Mouse (Mus musculus) splenic B cell, adult 2 months (primary cell): ENCODE measurements around the gene Wnt10b.
"Not testable (repeated sequence)": the region's sequence is repeated elsewhere in the genome, so short reads cannot be mapped to it uniquely, and the experiment has no call there.

Experiments used
- DNase-seq: peaks from one replicate; pipeline ENCODE4 v3.0.0-alpha.2; 2011; ENCODE audit warnings: low read depth, low spot score
- H3K27me3 ChIP-seq: 2 replicates; pipeline ENCODE4 v1.6.1; 2012; ENCODE audit warnings: mild to moderate bottlenecking, low read length, moderate library complexity, mixed read lengths; ENCODE audit not compliant: control insufficient read depth, poor library complexity, insufficient read depth, severe bottlenecking
- H3K36me3 ChIP-seq: 2 replicates; pipeline ENCODE4 v1.6.1; 2012; ENCODE audit warnings: mild to moderate bottlenecking, low read length, moderate library complexity, mixed read lengths; ENCODE audit not compliant: control insufficient read depth, poor library complexity, insufficient read depth, severe bottlenecking

The Wnt10b gene

DNA sequence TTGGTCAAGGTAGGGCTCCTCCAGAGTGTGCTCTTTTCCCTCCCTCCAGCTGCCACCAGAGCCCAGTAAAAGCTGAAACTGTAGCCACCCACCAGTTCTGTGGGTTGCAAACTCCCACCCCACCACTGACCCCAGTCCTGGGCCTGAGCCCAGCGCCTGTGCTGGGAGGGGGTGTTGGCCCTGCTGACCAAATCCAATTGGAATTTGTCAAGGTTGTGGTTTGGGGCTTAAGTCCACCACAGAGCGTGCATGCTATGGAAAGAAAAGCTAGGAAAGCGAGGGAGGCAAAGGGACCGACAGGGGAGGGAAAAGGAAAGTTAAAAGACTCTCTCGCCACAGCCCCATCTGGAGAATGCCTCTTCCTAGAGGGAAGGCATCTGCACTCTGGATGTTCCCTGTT is 9.7 kb downstream of the Wnt10b start:
- H3K27me3 ChIP-seq, result no peaks in the 10 kb centered on the region
- no peak for DNase-seq

DNA sequence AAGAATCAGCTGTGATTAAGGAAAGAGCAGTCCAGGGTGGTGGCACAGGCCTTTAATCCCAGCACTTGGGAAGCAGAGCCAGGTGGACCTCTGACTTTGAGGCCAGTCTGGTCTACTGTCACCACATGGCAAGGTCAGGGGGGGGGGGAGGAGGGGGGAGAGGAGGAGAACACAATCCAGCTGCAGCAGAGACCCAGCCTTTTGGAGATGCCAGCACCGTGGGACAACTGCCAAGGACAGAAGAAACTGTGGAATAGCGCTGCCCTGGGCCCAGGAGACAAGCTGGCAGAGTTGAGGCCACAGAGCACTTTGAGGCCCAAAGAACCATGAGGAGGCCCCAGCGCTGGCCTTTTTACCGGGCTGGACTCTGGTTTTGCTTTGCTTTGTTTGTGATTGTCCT is 12.0 kb downstream of the Wnt10b start:
- Histone ChIP-seq H3K36me3 (no peaks in the 10 kb centered on the region), H3K27me3 (no peaks in the 10 kb centered on the region)
- DNase-seq, result no peak

More for the DNA sequence above, 9.7 kb downstream of the Wnt10b start:
- H3K36me3 ChIP-seq, result no peaks in the 10 kb centered on the region

DNA sequence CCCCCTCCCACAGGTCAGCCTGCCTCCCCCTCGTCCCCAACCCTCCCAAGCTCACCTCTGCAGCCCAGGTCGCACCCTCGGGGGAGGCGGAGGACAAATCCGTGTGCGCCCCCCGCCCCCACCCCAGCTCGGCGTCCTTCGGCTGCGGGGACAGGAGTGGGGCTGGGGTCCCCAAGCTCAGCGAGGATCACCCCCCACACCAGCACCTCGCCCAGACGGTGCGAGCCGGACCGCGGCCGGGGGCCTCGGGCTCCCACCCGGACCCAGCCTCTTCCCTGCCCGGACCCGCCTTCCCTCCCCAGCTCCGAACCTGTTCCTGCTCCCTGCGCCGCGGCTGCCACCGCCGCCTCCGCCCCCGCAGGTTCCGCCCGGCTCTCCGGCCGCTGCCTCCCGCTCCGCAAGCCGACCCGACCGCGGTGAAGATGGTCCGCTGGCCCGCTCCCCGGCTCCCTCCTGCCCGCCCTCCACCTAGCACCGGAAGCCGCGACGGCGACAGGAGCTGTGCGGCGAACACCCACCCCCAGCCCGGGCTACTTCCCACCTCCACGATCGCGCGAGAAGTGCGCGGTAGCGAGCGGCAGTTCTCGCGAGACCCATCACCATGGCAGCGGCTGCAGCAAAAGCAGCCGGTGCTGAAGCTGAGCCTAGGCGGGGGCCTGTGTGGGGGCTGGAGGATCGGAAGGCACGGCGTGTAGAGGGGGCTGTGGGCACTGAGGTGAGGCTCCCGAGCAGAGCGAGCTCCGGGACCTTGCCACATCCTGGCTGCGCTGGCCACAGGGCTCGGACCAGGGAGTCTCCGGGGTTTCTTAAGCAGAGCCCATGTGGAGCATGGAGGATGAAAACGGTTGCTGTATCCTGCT is 15.1 kb downstream of the Wnt10b start, which contains the start of gene Arf3:
Gene Arf3 (minus strand): TSS at position 545 of the 860 bp plus-strand sequence.
- no peaks in the 10 kb centered on the region for H3K27me3 ChIP-seq
- no peaks in the 10 kb centered on the region for H3K36me3 ChIP-seq
- peak; percentile 97 for DNase-seq

DNA sequence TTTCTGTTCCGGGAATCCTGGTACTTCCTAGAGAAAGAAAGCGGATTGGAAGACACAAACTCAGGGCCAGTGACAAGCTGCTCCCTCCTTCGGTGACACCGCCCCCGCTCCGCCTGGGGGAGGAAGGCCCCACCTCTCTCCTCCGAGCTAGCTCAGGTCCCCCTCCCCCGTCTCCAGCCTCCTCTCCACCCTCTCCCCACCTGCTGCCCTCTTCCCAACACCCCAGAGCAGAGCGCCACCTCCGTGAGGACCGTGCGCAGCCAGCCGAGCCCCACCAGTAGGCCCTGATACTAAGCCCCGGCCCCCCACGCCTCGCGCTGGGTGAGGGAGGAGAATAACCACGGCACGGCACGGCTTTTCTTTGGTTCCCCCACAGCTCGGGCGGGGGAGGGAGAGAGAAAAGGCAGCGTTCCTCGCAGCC is 15.7 kb downstream of the Wnt10b start:
- peak; percentile 47 for DNase-seq

DNA sequence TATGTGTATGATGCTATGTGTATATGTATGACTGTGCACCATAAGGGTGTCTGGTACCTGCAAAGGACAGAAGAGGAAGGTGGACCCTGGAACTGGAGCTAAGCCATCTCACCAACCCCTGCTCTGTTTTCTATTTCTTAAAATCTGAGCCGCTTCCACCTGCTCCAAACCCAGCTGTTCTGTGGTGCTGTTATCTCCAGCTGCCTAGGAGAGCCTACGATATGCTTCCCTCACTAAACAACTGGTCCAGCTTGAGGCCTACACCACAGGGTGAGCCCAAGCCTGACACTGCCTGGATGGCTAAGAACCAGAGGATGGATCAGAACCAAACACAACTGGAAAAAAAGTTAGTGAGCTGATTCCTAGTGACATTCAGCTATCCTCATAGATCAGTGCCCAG is 23.8 kb downstream of the Wnt10b start:
- H3K36me3 ChIP-seq, result peaks cover 3% of the 10 kb centered on the region; the same call in 1 of the 2 replicates
- DNase-seq, result no peak
- H3K27me3 ChIP-seq, result no peaks in the 10 kb centered on the region

More for the DNA sequence above, 15.7 kb downstream of the Wnt10b start:
- no peaks in the 10 kb centered on the region for H3K27me3 ChIP-seq
- no peaks in the 10 kb centered on the region for H3K36me3 ChIP-seq

DNA sequence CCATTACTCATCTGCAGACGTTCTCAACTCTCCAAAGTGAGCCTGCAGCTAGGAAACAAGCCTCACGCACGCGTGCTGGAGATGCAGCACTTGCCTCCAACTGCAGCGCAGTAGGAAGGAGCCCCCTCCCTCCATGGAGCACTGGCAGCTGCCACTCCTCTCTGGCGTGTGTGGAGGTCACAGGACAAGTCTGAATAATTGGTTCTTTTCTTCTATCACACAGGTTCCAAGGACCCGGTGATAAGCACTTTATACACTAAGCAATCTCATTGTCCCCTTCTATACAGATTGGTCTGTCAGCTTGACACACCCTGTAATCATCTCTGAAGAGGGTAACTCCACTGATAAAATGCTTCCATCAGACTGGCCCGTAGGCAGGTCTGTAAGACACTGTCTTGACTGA is 24.9 kb downstream of the Wnt10b start:
- DNase-seq, result no peak
- Histone ChIP-seq H3K36me3 (peaks cover 3% of the 10 kb centered on the region; the same call in 1 of the 2 replicates), H3K27me3 (no peaks in the 10 kb centered on the region)

DNA sequence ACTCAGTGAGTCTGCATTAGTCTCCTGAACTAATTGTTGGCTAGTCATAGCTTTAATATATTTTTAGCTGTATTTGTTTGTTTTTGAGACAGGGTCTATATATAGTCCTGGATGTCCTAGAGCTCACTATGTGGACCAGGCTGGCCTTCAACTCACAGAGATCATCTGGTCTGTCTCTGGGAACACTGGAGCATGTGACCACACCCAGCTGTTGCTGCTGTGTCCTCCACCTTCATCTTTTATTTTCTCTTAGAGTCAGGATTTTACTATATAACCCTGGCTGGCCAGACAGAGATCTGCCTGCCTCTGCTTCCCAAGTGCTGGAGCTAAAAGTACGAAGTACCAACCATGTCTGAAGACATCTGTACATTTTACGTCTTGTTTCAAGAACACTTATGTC is 28.9 kb downstream of the Wnt10b start:
- Histone ChIP-seq H3K36me3 (peaks cover 3% of the 10 kb centered on the region; the same call in 1 of the 2 replicates), H3K27me3 (no peaks in the 10 kb centered on the region)
- no peak for DNase-seq

DNA sequence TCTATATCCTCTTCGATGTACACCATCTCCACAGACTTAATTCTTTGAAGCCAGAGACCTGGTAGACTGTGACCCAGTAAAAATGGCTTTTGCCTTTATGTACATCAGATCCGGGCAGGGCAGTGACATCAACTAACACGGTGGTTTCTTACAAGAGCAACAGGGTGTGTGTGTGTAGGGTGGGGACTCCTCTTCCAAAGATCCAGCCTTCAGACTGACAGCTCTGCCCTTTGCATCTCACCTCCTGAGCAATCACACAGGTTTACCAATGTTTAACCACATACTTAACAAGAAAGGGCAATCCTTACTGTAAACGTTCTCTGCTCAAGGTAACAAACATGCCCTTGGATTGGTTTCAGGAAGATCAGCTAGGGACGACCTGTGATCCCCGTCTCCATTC is 30.7 kb downstream of the Wnt10b start:
- Histone ChIP-seq H3K36me3 (peaks cover 3% of the 10 kb centered on the region; the same call in 1 of the 2 replicates), H3K27me3 (no peaks in the 10 kb centered on the region)
- DNase-seq, result no peak

DNA sequence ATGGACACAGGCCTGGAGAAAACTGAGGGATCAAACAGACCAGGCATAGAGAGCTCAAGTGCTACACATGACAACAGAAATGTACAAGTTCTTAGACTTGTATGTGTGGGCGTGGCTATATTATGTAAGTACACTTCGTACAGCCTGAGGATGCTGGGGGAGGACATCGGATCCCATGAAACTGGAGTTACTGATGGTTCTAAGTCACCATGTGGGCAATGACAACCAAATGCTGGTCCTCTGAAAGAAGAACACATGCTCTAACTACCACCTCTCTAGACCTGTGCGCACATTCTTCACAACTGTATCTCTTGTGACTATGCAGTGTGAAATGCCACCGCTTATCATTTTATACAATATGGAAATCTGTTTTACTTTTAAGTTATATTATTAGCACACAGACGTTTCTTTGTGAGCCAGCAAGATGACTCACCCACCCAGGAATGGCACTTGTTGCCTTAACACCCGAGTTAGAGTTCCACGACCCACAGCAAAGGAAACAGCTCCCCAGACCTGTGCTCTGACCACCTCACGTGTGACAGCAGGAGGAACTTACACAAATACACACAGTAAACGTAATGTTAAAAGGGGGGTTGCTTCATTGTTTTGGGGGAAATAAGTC is 31.5 kb downstream of the Wnt10b start:
- peaks cover 3% of the 10 kb centered on the region; the same call in 1 of the 2 replicates for H3K36me3 ChIP-seq
- no peaks in the 10 kb centered on the region for H3K27me3 ChIP-seq
- DNase-seq, result no peak

DNA sequence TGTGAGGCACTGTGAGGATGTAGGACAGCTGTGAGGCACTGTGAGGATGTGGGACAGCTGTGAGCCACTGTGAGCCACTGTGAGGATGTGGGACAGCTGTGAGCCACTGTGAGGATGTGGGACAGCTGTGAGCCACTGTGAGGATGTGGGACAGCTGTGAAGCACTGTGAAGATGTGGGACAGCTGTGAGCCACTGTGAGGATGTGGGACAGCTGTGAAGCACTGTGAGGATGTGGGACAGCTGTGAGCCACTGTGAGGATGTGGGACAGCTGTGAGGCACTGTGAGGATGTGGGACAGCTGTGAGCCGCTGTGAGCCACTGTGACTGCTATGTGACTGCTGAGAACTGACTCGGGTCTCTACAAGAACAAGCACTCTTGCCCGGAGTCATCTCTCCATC is 34.1 kb downstream of the Wnt10b start:
- DNase-seq, result not testable (repeated sequence)

DNA sequence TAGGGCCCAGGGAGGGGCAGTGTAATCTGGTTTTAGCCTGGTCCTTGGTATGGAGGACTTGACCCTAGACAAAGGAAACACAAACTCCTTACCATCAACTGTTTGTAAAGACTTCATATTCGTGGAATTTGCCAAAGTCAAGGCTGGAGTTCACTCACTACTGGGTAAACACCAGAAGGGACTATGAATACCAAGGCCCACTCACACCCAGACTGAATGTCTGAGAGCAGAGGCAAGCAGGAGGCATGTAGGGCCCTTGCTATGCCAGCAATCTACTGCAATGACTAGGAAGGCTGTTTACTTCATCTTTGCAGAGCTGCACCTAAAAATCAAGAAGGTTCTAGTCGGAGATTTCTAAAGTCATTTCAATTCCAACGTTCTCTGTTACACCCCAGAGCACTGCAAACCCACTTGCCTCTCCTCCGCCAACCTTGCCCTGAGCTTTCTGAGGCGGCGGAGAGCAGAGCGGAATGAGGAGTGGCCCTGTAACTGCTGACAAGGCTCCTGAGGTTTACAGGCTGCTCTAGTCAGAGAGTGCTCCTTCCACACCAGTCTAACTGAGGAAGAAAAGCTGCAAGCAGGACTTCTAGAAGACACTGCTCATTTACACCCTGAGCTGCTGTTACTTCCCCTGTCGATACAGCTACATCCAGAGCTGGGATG is 35.1 kb downstream of the Wnt10b start:
- Histone ChIP-seq H3K36me3 (0 out of 2 replicates have a peak, but pooled peaks cover 2% of the 10 kb centered on the region), H3K27me3 (no peaks in the 10 kb centered on the region)

More for the DNA sequence above, 34.1 kb downstream of the Wnt10b start:
- not testable (repeated sequence) for H3K27me3 ChIP-seq, H3K36me3 ChIP-seq

DNA sequence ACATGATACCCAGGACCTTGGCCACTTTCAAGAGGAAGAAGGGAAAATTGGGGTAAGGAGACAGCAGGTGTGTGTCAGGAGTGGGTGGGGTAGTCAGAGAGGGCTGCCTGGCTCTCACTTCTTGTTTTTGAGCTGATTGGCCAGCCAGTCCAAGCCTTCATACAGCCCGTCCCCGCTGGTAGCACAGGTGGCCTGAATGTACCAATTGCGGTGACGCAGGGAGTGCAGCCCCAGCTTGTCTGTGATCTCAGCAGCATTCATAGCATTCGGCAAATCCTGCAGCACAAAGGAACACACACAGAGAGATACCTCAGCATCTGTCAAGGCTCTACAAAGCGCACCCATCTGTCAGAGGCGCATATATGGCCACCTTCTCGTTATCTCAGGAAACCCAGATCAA is 37.7 kb downstream of the Wnt10b start:
- DNase-seq, result no peak
- H3K27me3 ChIP-seq, result no peaks in the 10 kb centered on the region
- 0 out of 2 replicates have a peak, but pooled peaks cover 2% of the 10 kb centered on the region for H3K36me3 ChIP-seq

More for the DNA sequence above, 35.1 kb downstream of the Wnt10b start:
- DNase-seq, result no peak

DNA sequence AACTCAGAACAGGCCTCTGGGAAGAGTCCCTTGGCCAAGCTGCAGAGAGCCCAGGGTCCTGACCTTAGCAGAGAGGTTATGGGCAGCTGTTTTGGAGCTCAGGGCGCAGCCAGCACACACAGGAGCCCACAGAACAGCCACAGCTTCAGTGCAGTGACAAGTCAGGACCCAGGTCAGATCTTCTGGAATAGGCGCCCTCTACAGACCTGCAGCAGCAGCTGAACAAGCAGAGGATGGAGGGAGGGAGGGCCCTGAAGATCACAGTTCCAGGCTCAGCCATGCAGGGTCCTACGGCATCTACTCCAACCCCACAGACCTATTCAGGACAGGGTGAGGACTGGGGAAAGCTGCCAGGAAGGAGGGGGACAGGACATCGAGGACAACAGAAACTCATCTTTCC is 39.2 kb downstream of the Wnt10b start:
- DNase-seq, result no peak

DNA sequence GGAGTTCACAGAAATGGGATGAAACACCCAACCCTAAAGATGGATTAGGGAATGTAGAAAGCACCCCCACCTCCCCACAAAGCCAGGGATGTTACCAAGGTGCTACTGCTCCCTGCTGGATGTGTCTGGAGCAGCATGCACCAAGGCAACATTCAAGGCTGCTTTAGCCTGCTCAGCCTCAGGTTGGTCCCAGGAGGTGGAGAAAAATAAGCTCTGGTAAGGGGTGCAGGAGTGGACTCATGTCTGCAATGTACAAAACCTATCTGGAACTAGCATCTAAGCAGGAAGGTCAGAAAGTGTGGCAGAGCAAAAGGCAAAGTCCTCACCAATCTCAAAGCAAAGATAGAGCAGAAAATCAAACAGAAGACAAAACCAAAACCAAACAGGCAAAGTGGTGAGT is 40.1 kb downstream of the Wnt10b start:
- no peaks in the 10 kb centered on the region for H3K27me3 ChIP-seq
- DNase-seq, result peak; percentile 31

More for the DNA sequence above, 39.2 kb downstream of the Wnt10b start:
- H3K27me3 ChIP-seq, result no peaks in the 10 kb centered on the region
- H3K36me3 ChIP-seq, result 0 out of 2 replicates have a peak, but pooled peaks cover 2% of the 10 kb centered on the region

More for the DNA sequence above, 40.1 kb downstream of the Wnt10b start:
- 0 out of 2 replicates have a peak, but pooled peaks cover 2% of the 10 kb centered on the region for H3K36me3 ChIP-seq
